Mouse (Mus musculus): ENCODE measurements at regions not wholly inside any gene's neighbourhood (a gene's known extent, or its start where the extent isn't known, plus 50 kb on each side); places are given as distances from the start of the nearest gene placed in this dataset.

GRCm38 (mm10) chr1:55888711-55889366 is 483.1 kb downstream of the Plcl1 start:
- H3K9ac ChIP-seq (replicated peaks) = no peak overlapping the region
- 55% methylated on average over 17 of the region's 17 CpGs for WGBS
- H3K27me3 ChIP-seq = peaks cover 46% of the 10 kb centered on the region
- no peaks in the 10 kb centered on the region for H3K9me3 ChIP-seq
- no peak for ATAC-seq (ENCODE audit: insufficient number of reproducible peaks, insufficient read depth, low FRiP score, low TSS enrichment, low read depth)
- no peak overlapping the region for H3K4me2 ChIP-seq
- no peak overlapping the region for H3K4me3 ChIP-seq (replicated peaks)
- H3K4me1 ChIP-seq (replicated peaks) = peaks cover 3% of the 10 kb centered on the region; the same call in 1 of the 2 replicates
- H3K36me3 ChIP-seq = no peaks in the 10 kb centered on the region
- no peak overlapping the region for H3K27ac ChIP-seq

GRCm38 (mm10) chr1:55890511-55891151 is 484.9 kb downstream of the Plcl1 start:
- 53% methylated on average over 15 of the region's 15 CpGs for WGBS
- Histone ChIP-seq H3K27ac (no peak overlapping the region), H3K36me3 (no peaks in the 10 kb centered on the region), H3K4me1 (replicated peaks) (peaks cover 3% of the 10 kb centered on the region; the same call in 1 of the 2 replicates), H3K4me2 (no peak overlapping the region), H3K9me3 (no peaks in the 10 kb centered on the region), H3K27me3 (peaks cover 46% of the 10 kb centered on the region), H3K4me3 (replicated peaks) (no peak overlapping the region), H3K9ac (replicated peaks) (no peak overlapping the region)
- ATAC-seq (ENCODE audit: insufficient number of reproducible peaks, insufficient read depth, low FRiP score, low TSS enrichment, low read depth) = 0 out of 2 replicates have a peak, but pooled peaks have one; percentile 52

- Histone ChIP-seq H3K9me3 (no peaks in the 10 kb centered on the region), H3K9ac (replicated peaks) (no peak overlapping the region), H3K4me2 (no peak overlapping the region), H3K36me3 (no peaks in the 10 kb centered on the region), H3K27me3 (peaks cover 49% of the 10 kb centered on the region), H3K4me3 (replicated peaks) (no peak overlapping the region), H3K27ac (no peak overlapping the region), H3K4me1 (replicated peaks) (peaks cover 7% of the 10 kb centered on the region)
- ATAC-seq (ENCODE audit: insufficient number of reproducible peaks, insufficient read depth, low FRiP score, low TSS enrichment, low read depth) = no peak
- 84% methylated on average over 10 of the region's 10 CpGs for WGBS
Measured at GRCm38 (mm10) chr1:55891894-55892293, 486.2 kb downstream of the Plcl1 start.

DNA sequence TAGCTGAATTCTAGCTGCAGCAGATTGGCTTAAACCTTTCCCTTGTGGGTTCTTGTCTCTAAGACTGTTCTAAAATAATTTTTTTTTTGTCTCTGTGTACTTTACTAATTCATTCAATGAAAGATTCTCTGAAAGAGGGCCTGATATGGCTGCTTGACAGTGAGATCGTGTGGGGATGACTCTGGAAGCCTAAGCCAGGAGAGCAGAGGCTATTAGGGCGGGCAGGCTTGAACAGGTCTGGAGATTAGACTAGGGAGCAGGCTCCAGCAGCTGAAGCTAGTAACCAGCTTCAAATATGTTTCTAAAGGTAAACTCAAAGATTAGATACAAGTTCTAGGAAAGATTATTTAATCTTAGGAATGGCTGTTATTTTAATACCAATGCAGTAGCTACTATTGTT is 491.9 kb downstream of the Plcl1 start:
- no peak overlapping the region for H3K27ac ChIP-seq
- WGBS = 57% methylated on average over 2 of the region's 2 CpGs
- no peak overlapping the region for H3K9ac ChIP-seq (replicated peaks)
- no peaks in the 10 kb centered on the region for H3K9me3 ChIP-seq
- H3K4me3 ChIP-seq (replicated peaks) = no peak overlapping the region
- H3K4me2 ChIP-seq = no peak overlapping the region
- H3K4me1 ChIP-seq (replicated peaks) = peaks cover 10% of the 10 kb centered on the region
- peaks cover 15% of the 10 kb centered on the region for H3K27me3 ChIP-seq
- ATAC-seq (ENCODE audit: insufficient number of reproducible peaks, insufficient read depth, low FRiP score, low TSS enrichment, low read depth) = no peak
- no peaks in the 10 kb centered on the region for H3K36me3 ChIP-seq

DNA sequence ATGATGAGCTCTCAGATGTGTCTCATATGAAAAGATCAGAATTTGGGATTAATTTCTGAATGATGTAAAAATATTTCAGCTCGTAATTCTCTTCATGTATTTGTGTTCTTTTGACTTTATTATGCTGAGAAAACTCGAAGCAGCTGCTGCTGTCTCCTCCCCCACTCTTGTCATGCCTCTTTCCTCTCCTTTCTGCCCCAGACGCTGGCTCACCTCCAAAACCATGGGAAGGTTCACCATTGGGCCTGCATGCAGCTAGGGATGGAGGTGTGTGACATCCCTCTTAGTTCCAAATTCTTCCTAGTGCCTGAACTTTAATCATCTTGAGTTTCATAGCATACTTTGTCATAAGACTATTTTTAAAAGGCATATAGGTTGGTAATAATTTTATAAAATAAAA is 492.3 kb downstream of the Plcl1 start:
- Histone ChIP-seq H3K36me3 (no peaks in the 10 kb centered on the region), H3K9me3 (no peaks in the 10 kb centered on the region), H3K4me3 (replicated peaks) (no peak overlapping the region), H3K4me1 (replicated peaks) (peaks cover 10% of the 10 kb centered on the region), H3K27ac (no peak overlapping the region), H3K4me2 (no peak overlapping the region), H3K27me3 (peaks cover 10% of the 10 kb centered on the region), H3K9ac (replicated peaks) (no peak overlapping the region)
- WGBS = 34% methylated on average over 3 of the region's 3 CpGs
- ATAC-seq (ENCODE audit: insufficient number of reproducible peaks, insufficient read depth, low FRiP score, low TSS enrichment, low read depth) = no peak

DNA sequence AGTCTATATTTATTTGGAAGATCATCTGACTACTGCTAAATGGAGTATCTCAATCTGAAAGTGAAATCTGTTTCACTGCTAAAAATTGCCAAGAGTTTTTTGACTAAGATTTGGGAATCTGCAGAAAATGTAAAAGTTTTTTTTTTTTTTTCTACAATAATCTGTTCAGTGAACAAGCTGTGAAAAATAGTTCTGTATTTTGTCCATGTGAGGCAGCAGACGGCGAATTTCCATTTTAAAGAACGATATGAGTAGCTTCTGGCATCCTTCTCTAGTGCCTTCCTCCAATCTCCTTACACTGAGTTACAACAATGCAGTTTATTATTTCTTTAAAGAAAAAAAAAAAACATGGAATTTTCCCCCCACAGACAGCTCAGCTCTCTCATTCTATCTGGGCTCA is 494.3 kb downstream of the Plcl1 start:
- no peak for ATAC-seq (ENCODE audit: insufficient number of reproducible peaks, insufficient read depth, low FRiP score, low TSS enrichment, low read depth)
- Histone ChIP-seq H3K4me1 (replicated peaks) (peaks cover 10% of the 10 kb centered on the region), H3K9me3 (no peaks in the 10 kb centered on the region), H3K27me3 (peaks cover 9% of the 10 kb centered on the region; the same call in 1 of the 2 replicates), H3K9ac (replicated peaks) (no peak overlapping the region), H3K4me3 (replicated peaks) (no peak overlapping the region), H3K4me2 (no peak overlapping the region), H3K27ac (no peak overlapping the region), H3K36me3 (no peaks in the 10 kb centered on the region)
- 86% methylated on average over 3 of the region's 3 CpGs for WGBS

DNA sequence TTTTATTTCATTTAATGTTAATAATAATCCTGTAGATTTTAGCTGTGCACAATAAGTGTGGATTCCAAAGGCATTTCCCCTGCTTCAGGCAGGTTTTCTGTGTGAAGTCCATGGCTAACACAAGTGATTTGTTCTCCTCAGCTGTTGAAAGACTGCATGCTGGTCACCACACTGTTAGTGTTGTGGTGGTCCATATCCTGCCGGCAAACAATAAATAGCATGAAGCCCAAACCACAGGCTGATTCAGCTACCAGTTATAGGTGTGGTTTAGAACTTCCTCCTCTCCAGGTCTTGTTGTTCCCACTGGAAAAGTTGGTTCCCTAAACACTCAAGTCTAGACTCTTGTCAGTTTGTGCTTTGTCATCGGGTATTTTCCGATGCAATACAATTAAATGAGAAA is 497.5 kb downstream of the Plcl1 start:
- Histone ChIP-seq H3K4me2 (no peak overlapping the region), H3K4me1 (replicated peaks) (no peaks in the 10 kb centered on the region), H3K27me3 (no peaks in the 10 kb centered on the region), H3K9ac (replicated peaks) (no peak overlapping the region), H3K9me3 (peaks cover 5% of the 10 kb centered on the region), H3K27ac (no peak overlapping the region), H3K4me3 (replicated peaks) (no peak overlapping the region), H3K36me3 (no peaks in the 10 kb centered on the region)
- ATAC-seq (ENCODE audit: insufficient number of reproducible peaks, insufficient read depth, low FRiP score, low TSS enrichment, low read depth) = no peak
- 91% methylated on average over 3 of the region's 3 CpGs for WGBS

GRCm38 (mm10) chr1:55904571-55904970 is 498.9 kb downstream of the Plcl1 start:
- H3K4me1 ChIP-seq (replicated peaks) = no peaks in the 10 kb centered on the region
- peaks cover 5% of the 10 kb centered on the region for H3K9me3 ChIP-seq
- H3K9ac ChIP-seq (replicated peaks) = no peak overlapping the region
- 67% methylated on average over 2 of the region's 2 CpGs for WGBS
- H3K4me2 ChIP-seq = no peak overlapping the region
- no peaks in the 10 kb centered on the region for H3K36me3 ChIP-seq
- ATAC-seq (ENCODE audit: insufficient number of reproducible peaks, insufficient read depth, low FRiP score, low TSS enrichment, low read depth) = no peak
- H3K4me3 ChIP-seq (replicated peaks) = no peak overlapping the region
- no peak overlapping the region for H3K27ac ChIP-seq
- no peaks in the 10 kb centered on the region for H3K27me3 ChIP-seq

DNA sequence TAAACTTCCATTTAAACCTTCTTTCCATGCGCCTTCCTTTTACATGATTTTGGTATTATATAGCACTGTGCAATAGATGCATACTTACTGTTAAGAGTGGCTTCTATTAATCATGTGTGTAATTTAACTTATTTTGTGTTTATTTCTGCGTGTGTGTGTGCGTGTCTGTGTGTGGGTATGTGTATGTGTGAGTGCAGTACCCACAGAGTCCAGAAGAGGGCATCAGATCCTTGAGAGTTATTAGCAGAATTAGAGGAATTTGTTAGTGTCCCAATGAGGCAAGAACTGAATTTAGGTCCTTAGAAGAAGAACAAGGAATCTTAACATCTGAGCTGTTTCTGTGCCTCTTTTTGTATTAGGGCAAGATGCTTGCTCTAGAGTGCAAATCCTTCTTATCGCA is 499.5 kb downstream of the Plcl1 start:
- 95% methylated on average over 4 of the region's 4 CpGs for WGBS
- no peaks in the 10 kb centered on the region for H3K27me3 ChIP-seq

DNA sequence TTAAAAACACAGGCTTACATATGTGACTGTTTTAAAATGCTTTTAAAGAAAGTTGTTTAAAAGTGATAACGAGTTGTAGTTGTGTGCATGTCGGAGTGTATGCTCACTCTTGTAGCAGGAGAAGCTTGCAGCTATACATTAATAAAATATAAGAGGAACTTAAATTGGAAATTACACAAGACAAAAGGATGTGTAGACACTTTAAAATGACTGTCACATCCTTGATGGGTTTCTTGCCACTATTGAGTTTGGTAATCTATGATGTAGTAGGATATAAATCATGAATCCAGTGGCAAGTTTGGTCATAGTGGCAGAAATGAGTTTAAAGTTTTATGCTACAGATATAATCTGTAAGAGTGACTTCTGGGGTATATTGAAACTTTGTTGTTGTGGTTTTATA is 504.3 kb downstream of the Plcl1 start:
- no peak for ATAC-seq (ENCODE audit: insufficient number of reproducible peaks, insufficient read depth, low FRiP score, low TSS enrichment, low read depth)
- H3K4me3 ChIP-seq (replicated peaks) = no peak overlapping the region
- peaks cover 11% of the 10 kb centered on the region for H3K4me1 ChIP-seq (replicated peaks)
- peaks cover 5% of the 10 kb centered on the region for H3K9me3 ChIP-seq
- H3K36me3 ChIP-seq = no peaks in the 10 kb centered on the region
- H3K9ac ChIP-seq (replicated peaks) = no peak overlapping the region
- 0 out of 2 replicates have a peak, but pooled peaks cover 4% of the 10 kb centered on the region for H3K27me3 ChIP-seq
- no peak overlapping the region for H3K4me2 ChIP-seq
- no peak overlapping the region for H3K27ac ChIP-seq
- 68% methylated on average over 2 of the region's 2 CpGs for WGBS

More for the DNA sequence above, 499.5 kb downstream of the Plcl1 start:
- H3K27ac ChIP-seq = no peak overlapping the region
- H3K4me1 ChIP-seq (replicated peaks) = no peaks in the 10 kb centered on the region
- H3K9me3 ChIP-seq = peaks cover 5% of the 10 kb centered on the region
- H3K9ac ChIP-seq (replicated peaks) = no peak overlapping the region
- no peak overlapping the region for H3K4me2 ChIP-seq
- no peak for ATAC-seq (ENCODE audit: insufficient number of reproducible peaks, insufficient read depth, low FRiP score, low TSS enrichment, low read depth)
- no peak overlapping the region for H3K4me3 ChIP-seq (replicated peaks)
- no peaks in the 10 kb centered on the region for H3K36me3 ChIP-seq

- no peak for ATAC-seq (ENCODE audit: insufficient number of reproducible peaks, insufficient read depth, low FRiP score, low TSS enrichment, low read depth)
- Histone ChIP-seq H3K27me3 (peaks cover 10% of the 10 kb centered on the region; the same call in 1 of the 2 replicates), H3K9ac (replicated peaks) (no peak overlapping the region), H3K4me3 (replicated peaks) (no peak overlapping the region), H3K4me2 (no peak overlapping the region), H3K9me3 (no peaks in the 10 kb centered on the region), H3K36me3 (no peaks in the 10 kb centered on the region), H3K27ac (no peak overlapping the region), H3K4me1 (replicated peaks) (peaks cover 11% of the 10 kb centered on the region)
- 59% methylated on average over 3 of the region's 3 CpGs for WGBS
Measured at GRCm38 (mm10) chr1:55914284-55914683, 508.6 kb downstream of the Plcl1 start.

Measured in limb, embryonic 12.5 days (tissue).